Mouse (Mus musculus) heart, postnatal 0 days (tissue): ENCODE measurements around the gene Gm42906. TPM values are rescaled to one million over a fixed set of nuclear protein-coding genes. Genes with fewer than 3 reads are reported as not detected.

Source experiments
- ATAC-seq: fragments of 200-750 bp; cut with Nextera tagmentation; 2 replicates; pipeline ENCODE4 v1.8.0; 2017; ENCODE audit warnings: low read depth, moderate number of reproducible peaks, moderate library complexity; ENCODE audit not compliant: insufficient read depth
- DNase-seq: peaks from one replicate; pipeline ENCODE4 v3.0.0-alpha.2; 2016; ENCODE audit warnings: low spot score
- H3K27ac ChIP-seq: fragments of 300-500 bp; sonication (generic); 2 replicates; pipeline ENCODE4 v1.5.1; 2014; ENCODE audit warnings: low read depth, mild to moderate bottlenecking
- H3K27me3 ChIP-seq: fragments of 300-500 bp; sonication (generic); 2 replicates; pipeline ENCODE4 v1.6.1; 2014; ENCODE audit warnings: low read length, mixed read lengths; ENCODE audit not compliant: control insufficient read depth, insufficient read depth
- H3K36me3 ChIP-seq: fragments of 300-500 bp; sonication (generic); replicated peaks from 2 replicates; pipeline ENCODE4 v1.6.1; 2014; ENCODE audit warnings: low read length, mixed read lengths; ENCODE audit not compliant: control insufficient read depth, insufficient read depth
- H3K4me1 ChIP-seq: fragments of 300-500 bp; sonication (generic); 2 replicates; pipeline ENCODE4 v1.6.1; 2014; ENCODE audit warnings: antibody characterized with exemption; ENCODE audit not compliant: control insufficient read depth, insufficient read depth
- H3K4me2 ChIP-seq: fragments of 300-500 bp; sonication (generic); 2 replicates; pipeline ENCODE4 v1.6.1; 2014; ENCODE audit warnings: low read depth, mild to moderate bottlenecking, low read length, moderate library complexity
- H3K4me3 ChIP-seq: fragments of 300-500 bp; sonication (generic); 2 replicates; pipeline ENCODE4 v1.5.1; 2014; ENCODE audit warnings: low read depth, low read length
- H3K9ac ChIP-seq: fragments of 300-500 bp; sonication (generic); replicated peaks from 2 replicates; pipeline ENCODE4 v1.6.1; 2014; ENCODE audit warnings: low read depth, low read length, mixed read lengths
- H3K9me3 ChIP-seq: fragments of 300-500 bp; sonication (generic); replicated peaks from 2 replicates; pipeline ENCODE4 v1.6.1; 2016; ENCODE audit warnings: low read length; ENCODE audit not compliant: control insufficient read depth
- CTCF ChIP-seq: IDR thresholded peaks from 2 replicates; pipeline ENCODE4 v1.5.1; 2016; ENCODE audit warnings: antibody characterized with exemption, control low read depth, low read depth
- EP300 ChIP-seq: IDR thresholded peaks from 2 replicates; pipeline ENCODE4 v1.6.1; 2016; ENCODE audit warnings: antibody characterized with exemption, low read depth
- WGBS: fragments of 180-500 bp; shearing (Covaris S2); extraction: QIAGEN DNeasy Blood & Tissue Kit; methylation state at CpG from one replicate; pipeline ENCODE4 v1.1.7; 2014; 5-methylcytosine and 5-hydroxymethylcytosine counted together
- polyA plus RNA-seq: library from polyadenylated mRNA; unstranded; fragments of >200 nt; fragmentation: Nextera tagmentation; extraction: Ambion mirVana; gene quantifications from 2 replicates; pipeline ENCODE4 v1.2.1, GENCODE M21; 2015
- total RNA-seq: library from RNA; depleted of rRNA; stranded (reverse); fragments of >200 nt; gene quantifications from 2 replicates; pipeline ENCODE4 v1.2.3, GENCODE M21; 2014; ENCODE audit warnings: low replicate concordance

The Gm42906 gene
- total and polyA plus RNA-seq, 2 experiments from 2014 or later = not detected

GRCm38 (mm10) chr5:151127298-151127717 is 300.7 kb downstream of the Gm42906 start:
- no peak for TF ChIP-seq CTCF
- TF ChIP-seq EP300 = no peak
- no peaks in the 10 kb centered on the region for H3K9me3 ChIP-seq
- peak overlapping the region; percentile 25; the same call in 1 of the 2 replicates for H3K4me2 ChIP-seq
- ATAC-seq (no peak), DNase-seq (no peak)
- no peak overlapping the region for H3K9ac ChIP-seq
- H3K4me3 ChIP-seq = no peak overlapping the region
- no peak overlapping the region for H3K27ac ChIP-seq
- H3K27me3 ChIP-seq = no peaks in the 10 kb centered on the region
- WGBS = 40% methylated on average over 6 of the region's 6 CpGs
- no peaks in the 10 kb centered on the region for H3K36me3 ChIP-seq
- peaks cover 7% of the 10 kb centered on the region for H3K4me1 ChIP-seq

GRCm38 (mm10) chr5:151126608-151127005 is 301.4 kb downstream of the Gm42906 start:
- DNase-seq (no peak), ATAC-seq (no peak)
- 82% methylated on average over 10 of the region's 10 CpGs for WGBS
- Histone ChIP-seq H3K9me3 (no peaks in the 10 kb centered on the region), H3K36me3 (no peaks in the 10 kb centered on the region), H3K9ac (no peak overlapping the region), H3K4me3 (no peak overlapping the region), H3K27me3 (no peaks in the 10 kb centered on the region), H3K4me2 (peak overlapping the region; percentile 30; the same call in 1 of the 2 replicates), H3K4me1 (peaks cover 7% of the 10 kb centered on the region), H3K27ac (no peak overlapping the region)
- TF ChIP-seq CTCF = no peak
- TF ChIP-seq EP300 = no peak

- DNase-seq = no peak
- Histone ChIP-seq H3K27me3 (no peaks in the 10 kb centered on the region), H3K36me3 (no peaks in the 10 kb centered on the region), H3K27ac (no peak overlapping the region), H3K4me1 (peaks cover 7% of the 10 kb centered on the region), H3K9ac (no peak overlapping the region), H3K9me3 (no peaks in the 10 kb centered on the region), H3K4me3 (0 out of 2 replicates have a peak overlapping the region, but pooled peaks have one; percentile 11), H3K4me2 (peak overlapping the region; percentile 30)
- TF ChIP-seq EP300 (no peak), CTCF (no peak)
- ATAC-seq = no peak
- 61% methylated on average over 6 of the region's 6 CpGs for WGBS
These were observed 301.9 kb downstream of the Gm42906 start for GRCm38 (mm10) chr5:151125985-151126607.

DNA sequence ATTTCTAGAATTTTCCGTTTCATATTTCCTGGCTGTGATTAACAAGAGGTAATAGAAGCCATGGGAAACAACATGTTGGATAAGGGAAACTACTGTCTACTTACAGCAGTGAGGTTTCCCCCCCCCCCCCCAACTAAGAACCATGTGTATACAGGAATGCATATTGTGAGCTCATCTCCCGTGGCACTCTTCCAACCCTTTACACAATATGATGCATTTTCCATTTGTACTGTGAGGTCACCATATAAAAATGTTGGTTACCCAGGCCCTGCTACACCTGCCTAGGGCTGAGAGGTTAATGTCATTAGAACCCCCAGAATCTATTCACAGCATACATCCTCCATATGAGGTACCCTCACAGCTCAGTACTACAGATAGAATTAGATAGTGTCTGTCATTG is 310.1 kb downstream of the Gm42906 start:
- WGBS = 35% methylated on average over 2 of the region's 2 CpGs
- Histone ChIP-seq H3K9ac (no peak overlapping the region), H3K27ac (no peak overlapping the region), H3K4me2 (no peak overlapping the region), H3K9me3 (no peaks in the 10 kb centered on the region), H3K4me3 (no peak overlapping the region), H3K27me3 (no peaks in the 10 kb centered on the region), H3K36me3 (no peaks in the 10 kb centered on the region), H3K4me1 (no peaks in the 10 kb centered on the region)
- TF ChIP-seq EP300 (no peak), CTCF (no peak)
- no peak for DNase-seq
- ATAC-seq = peak; percentile 60; the same call in 1 of the 2 replicates

DNA sequence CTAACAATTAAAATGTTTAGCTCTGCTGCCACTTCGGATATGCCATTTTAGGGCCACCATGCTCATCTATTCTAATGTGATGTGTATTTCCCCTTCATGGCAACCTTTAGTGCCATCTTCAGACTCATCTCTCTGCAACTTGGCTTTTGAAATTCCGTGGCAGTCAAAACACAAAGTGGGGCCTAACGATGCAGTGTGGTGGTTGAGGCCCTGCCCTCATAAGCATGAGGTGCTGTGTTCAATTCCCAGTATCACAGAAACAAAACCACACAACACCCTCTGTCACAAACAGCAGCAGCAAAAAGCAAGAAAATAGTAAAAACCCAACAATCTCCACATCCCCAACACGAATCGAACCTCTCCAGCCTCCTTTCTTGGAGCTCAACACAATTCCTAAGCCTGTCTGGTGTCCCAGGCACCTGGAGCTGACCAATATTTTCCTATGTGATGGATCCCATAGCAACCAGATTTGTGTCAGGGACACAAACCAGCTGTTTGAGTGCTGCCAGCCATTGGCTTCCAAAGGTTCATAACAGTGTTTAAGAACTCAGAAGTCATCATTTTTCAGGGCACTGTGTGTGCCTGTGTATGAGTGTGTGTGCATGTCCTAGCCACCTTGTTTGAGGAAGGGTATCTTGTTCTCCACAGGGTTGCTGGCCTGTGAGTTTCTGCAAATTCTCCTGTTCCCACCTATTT is 311.6 kb downstream of the Gm42906 start:
- WGBS = 72% methylated on average over 5 of the region's 5 CpGs
- TF ChIP-seq EP300 = no peak
- no peak for TF ChIP-seq CTCF
- no peak overlapping the region for H3K27ac ChIP-seq
- H3K4me3 ChIP-seq = no peak overlapping the region
- no peak overlapping the region for H3K9ac ChIP-seq
- no peak overlapping the region for H3K4me2 ChIP-seq
- no peaks in the 10 kb centered on the region for H3K36me3 ChIP-seq
- H3K27me3 ChIP-seq = no peaks in the 10 kb centered on the region
- ATAC-seq = no peak
- H3K4me1 ChIP-seq = no peaks in the 10 kb centered on the region
- DNase-seq = no peak
- no peaks in the 10 kb centered on the region for H3K9me3 ChIP-seq
